Mouse (Mus musculus) activated CD4-positive, CD25-positive, alpha-beta regulatory T cell, adult 9 weeks (primary cell): ENCODE data around the gene Klk1b24. TPM values are rescaled to one million over a fixed set of nuclear protein-coding genes. Genes with fewer than 3 reads are reported as not detected.

ENCODE experiments used
- polyA plus RNA-seq: library from polyadenylated mRNA; unstranded; fragments of 100-300 nt; shearing (Covaris generic); gene quantifications from one replicate; pipeline ENCODE4 v1.2.1, GENCODE M21; 2017

The Klk1b24 gene
- not detected for polyA plus RNA-seq

GRCm38 (mm10) chr7:44187936-44188335 lies at the start of gene Klk1b24:
TSS of gene Klk1b24 (plus strand) at chr7:44188236.

GRCm38 (mm10) chr7:44197891-44198290 lies 9.9 kb downstream of the Klk1b24 start, which contains the start of gene Klk1b3:
TSS of gene Klk1b3 (plus strand) at chr7:44198191.

GRCm38 (mm10) chr7:44207135-44207534 lies 19.1 kb downstream of the Klk1b24 start, which contains the start of gene Klk1b4:
TSS of gene Klk1b4 (plus strand) at chr7:44207435.

GRCm38 (mm10) chr7:44215645-44216044 lies 27.6 kb downstream of the Klk1b24 start, which contains the start of gene Klk1b5:
TSS of gene Klk1b5 (plus strand) at chr7:44215945.

GRCm38 (mm10) chr7:44225076-44225475 lies 37.0 kb downstream of the Klk1b24 start, which contains the start of gene Klk1:
TSS of gene Klk1 (plus strand) at chr7:44225360.

GRCm38 (mm10) chr7:44235909-44236308 lies 47.9 kb downstream of the Klk1b24 start, which contains the start of gene Gm36864:
TSS of gene Gm36864 (plus strand) at chr7:44236177.

Other genes with a start within 250 kb of the Klk1b24 start
- not detected for gene Klk1b8, start 237.6 kb upstream of the Klk1b24 start, polyA plus RNA-seq
- not detected for gene Klk1b1, start 221.5 kb upstream of the Klk1b24 start, polyA plus RNA-seq
- gene Klk1b9, start 212.2 kb upstream of the Klk1b24 start, polyA plus RNA-seq = 0.88 TPM
- gene Klk1b11, start 192.4 kb upstream of the Klk1b24 start, polyA plus RNA-seq = not detected
- not detected for gene Klk1b26, start 176.1 kb upstream of the Klk1b24 start, polyA plus RNA-seq
- gene Klk1b27, start 135.9 kb upstream of the Klk1b24 start, polyA plus RNA-seq = 2.5 TPM
- not detected for gene Klk1b21, start 85.9 kb upstream of the Klk1b24 start, polyA plus RNA-seq
- not detected for gene Klk1b22, start 75.6 kb upstream of the Klk1b24 start, polyA plus RNA-seq
- gene Klk1b16, start 51.5 kb upstream of the Klk1b24 start, polyA plus RNA-seq = not detected
- gene Klk1b3, start 10.0 kb downstream of the Klk1b24 start, polyA plus RNA-seq = not detected
- gene Klk1b4, start 19.2 kb downstream of the Klk1b24 start, polyA plus RNA-seq = not detected
- gene Klk1b5, start 27.7 kb downstream of the Klk1b24 start, polyA plus RNA-seq = not detected
- 1.0 TPM for gene Klk1, start 37.1 kb downstream of the Klk1b24 start, polyA plus RNA-seq
- not detected for gene Gm36864, start 47.9 kb downstream of the Klk1b24 start, polyA plus RNA-seq
- 2.1 TPM for gene 1700028J19Rik, start 58.5 kb downstream of the Klk1b24 start, polyA plus RNA-seq
- gene 2410002F23Rik, start 58.5 kb downstream of the Klk1b24 start, polyA plus RNA-seq = 149 TPM
- gene Acp4, start 69.1 kb downstream of the Klk1b24 start, polyA plus RNA-seq = not detected
- gene Gm15517, start 73.2 kb downstream of the Klk1b24 start, polyA plus RNA-seq = not detected
- gene Clec11a, start 118.7 kb downstream of the Klk1b24 start, polyA plus RNA-seq = 0.43 TPM
- gene Shank1, start 122.0 kb downstream of the Klk1b24 start, polyA plus RNA-seq = 0.15 TPM
- gene Syt3, start 195.9 kb downstream of the Klk1b24 start, polyA plus RNA-seq = 0.22 TPM
- gene 1700008O03Rik, start 197.6 kb downstream of the Klk1b24 start, polyA plus RNA-seq = not detected
- not detected for gene Lrrc4b, start 240.8 kb downstream of the Klk1b24 start, polyA plus RNA-seq